Mouse (Mus musculus): ENCODE measurements around the gene Ahnak. TPM values are rescaled to one million over a fixed set of nuclear protein-coding genes. Genes with fewer than 3 reads are reported as not detected.
A peak's percentile ranks its signal among the peaks of the same experiment; 100 is the strongest.
"Not testable (repeated sequence)": the region's sequence is repeated elsewhere in the genome, so short reads cannot be mapped to it uniquely, and the experiment has no call there.

Ahnak gene
- polyA plus RNA-seq, 1 experiment = 177 TPM

DNA sequence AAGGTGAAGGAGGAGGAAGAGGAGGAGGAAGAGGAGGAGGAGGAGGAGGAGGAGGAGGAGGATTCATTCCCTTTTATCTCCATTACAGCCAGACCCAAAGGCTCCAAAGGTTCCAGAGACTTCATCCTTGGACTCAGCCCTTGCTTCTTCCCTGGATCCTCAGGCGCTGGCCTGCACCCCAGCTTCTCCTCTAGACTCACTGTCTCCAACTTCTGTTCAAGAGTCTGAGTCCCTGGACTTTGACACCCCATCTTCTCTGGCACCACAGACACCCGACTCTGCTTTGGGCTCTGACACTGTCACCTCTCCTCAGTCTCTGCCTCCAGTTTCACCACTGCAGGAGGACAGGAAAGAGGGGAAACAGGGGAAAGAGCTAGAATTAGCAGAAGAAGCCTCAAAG lies 26.8 kb upstream of the Ahnak start:
- no peaks in the 10 kb centered on the region for H3K4me1 ChIP-seq (ENCODE audit: control insufficient read depth, insufficient read depth, insufficient read length, low read length)
- no peak overlapping the region for H3K27ac ChIP-seq (replicated peaks; ENCODE audit: low read depth, low read length)
- no peak overlapping the region for H3K4me3 ChIP-seq (ENCODE audit: insufficient read depth, low read depth, low read length)

- Histone ChIP-seq H3K27ac (replicated peaks; ENCODE audit: low read depth, low read length) (no peak overlapping the region), H3K4me1 (ENCODE audit: control insufficient read depth, insufficient read depth, insufficient read length, low read length) (no peaks in the 10 kb centered on the region), H3K4me3 (ENCODE audit: insufficient read depth, low read depth, low read length) (no peak overlapping the region)
These were observed 24.0 kb upstream of the Ahnak start for GRCm38 (mm10) chr19:8965075-8965474.

GRCm38 (mm10) chr19:8965771-8966170 lies 23.3 kb upstream of the Ahnak start:
- Histone ChIP-seq H3K4me1 (ENCODE audit: control insufficient read depth, insufficient read depth, insufficient read length, low read length) (no peaks in the 10 kb centered on the region), H3K4me3 (ENCODE audit: insufficient read depth, low read depth, low read length) (peak overlapping the region; percentile 21; the same call in 1 of the 2 replicates), H3K27ac (replicated peaks; ENCODE audit: low read depth, low read length) (peak overlapping the region; percentile 31; the same call in 1 of the 2 replicates)

- Histone ChIP-seq H3K4me3 (ENCODE audit: insufficient read depth, low read depth, low read length) (peak overlapping the region; percentile 64), H3K27ac (replicated peaks; ENCODE audit: low read depth, low read length) (peak overlapping the region; percentile 91), H3K4me1 (ENCODE audit: control insufficient read depth, insufficient read depth, insufficient read length, low read length) (no peaks in the 10 kb centered on the region)
These were observed 22.9 kb upstream of the Ahnak start for GRCm38 (mm10) chr19:8966198-8966589.

DNA sequence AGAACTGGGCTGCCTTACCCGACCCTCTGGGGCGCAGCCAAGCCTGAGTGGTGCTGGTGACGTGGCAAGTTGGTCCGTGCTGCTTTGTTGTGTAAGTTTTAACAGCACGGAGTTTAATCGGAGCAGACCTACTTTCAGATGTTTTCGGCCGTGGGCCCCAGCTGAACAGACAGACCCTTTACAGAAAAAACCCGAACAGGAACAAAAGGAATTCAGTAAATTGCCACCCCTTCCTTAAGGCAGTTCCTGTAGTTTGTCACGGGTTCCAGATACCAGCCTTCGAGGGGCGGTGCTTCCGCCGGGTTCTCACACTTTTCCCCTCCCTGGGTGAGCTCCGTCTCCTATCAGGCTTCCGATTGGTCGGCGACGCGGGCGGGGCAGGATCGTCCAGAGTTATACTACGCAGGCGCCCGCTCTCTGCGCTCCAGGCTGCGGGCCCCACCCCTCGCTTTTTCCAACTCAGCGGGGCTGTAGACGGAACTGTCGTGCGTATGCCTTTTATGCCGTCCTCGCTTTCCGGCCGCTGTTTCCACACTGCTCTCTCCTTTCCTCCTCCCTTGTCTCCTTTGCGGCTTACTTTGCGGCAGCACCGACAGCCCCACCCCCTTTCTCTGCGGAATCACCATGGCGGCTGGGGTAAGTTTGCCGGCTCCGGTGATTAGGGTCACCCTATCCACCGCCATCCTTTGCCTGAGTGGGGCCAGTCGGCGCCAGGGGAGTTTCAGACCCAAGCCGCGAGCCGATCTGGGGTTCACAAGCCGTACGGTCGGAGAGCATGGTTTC lies 22.3 kb upstream of the Ahnak start, which contains the start of gene Eef1g:
Gene Eef1g, plus strand, starts transcription at position 452 of the 783 bp plus-strand sequence.
- peak within 1 kb of the TSS; percentile 91 for H3K27ac ChIP-seq (replicated peaks; ENCODE audit: low read depth, low read length)
- H3K4me3 ChIP-seq (ENCODE audit: insufficient read depth, low read depth, low read length) = peak within 1 kb of the TSS; percentile 66
- H3K4me1 ChIP-seq (ENCODE audit: control insufficient read depth, insufficient read depth, insufficient read length, low read length) = no peaks in the 10 kb centered on the region

DNA sequence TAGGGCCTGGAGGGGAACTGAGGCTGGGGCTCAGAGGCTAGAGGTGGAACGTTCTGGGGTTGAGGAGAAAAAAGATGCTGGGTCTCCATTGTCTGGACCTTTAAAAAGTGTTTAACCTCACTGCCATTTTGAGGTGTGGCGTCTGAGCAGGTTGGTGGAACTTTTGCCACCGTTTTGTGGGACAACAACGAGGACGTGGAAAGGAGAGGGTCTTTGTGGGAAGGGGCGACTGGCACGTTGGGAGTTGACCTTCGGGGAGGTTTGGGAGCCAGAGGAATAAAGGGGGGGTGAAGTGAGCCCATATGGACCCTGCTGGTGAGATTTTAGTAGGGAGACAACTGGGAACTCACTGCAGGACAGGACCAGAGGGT lies 21.7 kb upstream of the Ahnak start:
- Histone ChIP-seq H3K4me3 (ENCODE audit: insufficient read depth, low read depth, low read length) (peak overlapping the region; percentile 66), H3K27ac (replicated peaks; ENCODE audit: low read depth, low read length) (peak overlapping the region; percentile 36), H3K4me1 (ENCODE audit: control insufficient read depth, insufficient read depth, insufficient read length, low read length) (no peaks in the 10 kb centered on the region)

GRCm38 (mm10) chr19:8967893-8968292 lies 21.2 kb upstream of the Ahnak start:
- Histone ChIP-seq H3K27ac (replicated peaks; ENCODE audit: low read depth, low read length) (no peak overlapping the region), H3K4me1 (ENCODE audit: control insufficient read depth, insufficient read depth, insufficient read length, low read length) (no peaks in the 10 kb centered on the region), H3K4me3 (ENCODE audit: insufficient read depth, low read depth, low read length) (peak overlapping the region; percentile 66)

DNA sequence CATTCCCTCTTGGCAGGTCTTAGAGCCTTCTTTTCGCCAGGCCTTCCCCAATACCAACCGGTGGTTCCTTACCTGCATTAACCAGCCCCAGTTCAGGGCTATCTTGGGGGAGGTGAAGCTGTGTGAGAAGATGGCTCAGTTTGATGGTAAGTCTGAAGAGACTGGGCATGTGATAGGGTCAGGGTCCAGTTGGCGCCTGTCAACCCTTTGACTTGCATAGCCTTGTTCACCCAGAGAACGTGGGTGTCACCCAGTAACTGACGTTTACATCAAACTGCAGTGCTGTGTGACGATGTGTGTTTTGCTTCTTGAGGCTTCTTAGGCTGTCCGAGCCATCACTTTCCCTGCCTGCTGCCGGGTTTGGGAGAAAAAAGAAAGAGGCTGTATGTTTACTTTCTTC lies 16.6 kb upstream of the Ahnak start:
- not testable (repeated sequence) for H3K27ac ChIP-seq (replicated peaks; ENCODE audit: low read depth, low read length); H3K4me1 ChIP-seq (ENCODE audit: control insufficient read depth, insufficient read depth, insufficient read length, low read length); H3K4me3 ChIP-seq (ENCODE audit: insufficient read depth, low read depth, low read length)

GRCm38 (mm10) chr19:8974638-8975037 lies 14.4 kb upstream of the Ahnak start:
- no peaks in the 10 kb centered on the region for H3K4me1 ChIP-seq (ENCODE audit: control insufficient read depth, insufficient read depth, insufficient read length, low read length)
- no peak overlapping the region for H3K27ac ChIP-seq (replicated peaks; ENCODE audit: low read depth, low read length)
- H3K4me3 ChIP-seq (ENCODE audit: insufficient read depth, low read depth, low read length) = no peak overlapping the region

DNA sequence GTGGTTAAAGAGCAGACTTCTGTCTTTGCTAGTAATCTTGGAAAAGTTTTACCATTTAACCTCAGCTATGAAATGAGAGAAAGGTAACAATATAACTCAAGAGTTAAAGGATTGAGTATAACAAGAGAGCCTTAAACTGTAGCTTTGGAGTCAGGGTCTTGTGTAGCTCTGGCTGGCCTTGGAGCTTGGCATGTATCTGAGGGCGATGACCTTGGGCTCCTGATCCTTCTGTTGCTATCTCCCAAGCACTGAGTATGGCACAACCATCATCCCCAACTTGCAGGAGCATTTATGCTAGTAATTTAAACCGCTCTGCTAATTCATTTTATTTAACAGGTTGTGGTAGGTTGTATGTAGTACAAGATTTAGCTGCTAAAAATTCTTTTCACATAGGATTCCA lies 13.6 kb upstream of the Ahnak start:
- Histone ChIP-seq H3K27ac (replicated peaks; ENCODE audit: low read depth, low read length) (no peak overlapping the region), H3K4me3 (ENCODE audit: insufficient read depth, low read depth, low read length) (no peak overlapping the region), H3K4me1 (ENCODE audit: control insufficient read depth, insufficient read depth, insufficient read length, low read length) (no peaks in the 10 kb centered on the region)

DNA sequence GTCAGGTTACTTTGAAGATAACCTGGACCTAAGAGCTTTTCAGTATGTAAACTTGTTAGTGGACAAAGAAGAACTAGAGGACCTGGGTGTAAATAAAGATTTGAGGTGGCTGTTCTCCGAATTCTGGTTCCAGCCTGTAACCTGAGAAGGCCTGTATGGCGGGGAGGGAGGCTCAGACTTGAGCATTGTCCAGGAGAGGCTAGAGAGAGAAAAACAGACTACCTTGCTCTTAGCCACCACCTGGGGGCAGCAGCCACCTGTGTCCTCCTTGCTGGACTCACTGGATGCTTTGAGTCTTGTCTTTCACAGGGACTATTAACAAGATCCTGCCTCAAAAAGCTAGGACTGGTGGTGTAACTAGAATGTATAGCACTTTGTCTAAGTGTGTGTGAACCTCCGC lies 12.5 kb upstream of the Ahnak start:
- no peaks in the 10 kb centered on the region for H3K4me1 ChIP-seq (ENCODE audit: control insufficient read depth, insufficient read depth, insufficient read length, low read length)
- H3K27ac ChIP-seq (replicated peaks; ENCODE audit: low read depth, low read length) = no peak overlapping the region
- H3K4me3 ChIP-seq (ENCODE audit: insufficient read depth, low read depth, low read length) = no peak overlapping the region

- H3K27ac ChIP-seq (replicated peaks; ENCODE audit: low read depth, low read length) = peak overlapping the region; percentile 62
- peaks cover 16% of the 10 kb centered on the region for H3K4me1 ChIP-seq (ENCODE audit: control insufficient read depth, insufficient read depth, insufficient read length, low read length)
- H3K4me3 ChIP-seq (ENCODE audit: insufficient read depth, low read depth, low read length) = no peak overlapping the region
These were observed 8.3 kb upstream of the Ahnak start for GRCm38 (mm10) chr19:8980771-8981170.

GRCm38 (mm10) chr19:8981450-8982168 lies 7.5 kb upstream of the Ahnak start:
- Histone ChIP-seq H3K4me3 (ENCODE audit: insufficient read depth, low read depth, low read length) (no peak overlapping the region), H3K27ac (replicated peaks; ENCODE audit: low read depth, low read length) (no peak overlapping the region)

GRCm38 (mm10) chr19:8982303-8983149 lies 6.6 kb upstream of the Ahnak start:
- H3K27ac ChIP-seq (replicated peaks; ENCODE audit: low read depth, low read length) = peak overlapping the region; percentile 48

More at GRCm38 (mm10) chr19:8981450-8982168, 7.5 kb upstream of the Ahnak start:
- H3K4me1 ChIP-seq (ENCODE audit: control insufficient read depth, insufficient read depth, insufficient read length, low read length) = peaks cover 16% of the 10 kb centered on the region

DNA sequence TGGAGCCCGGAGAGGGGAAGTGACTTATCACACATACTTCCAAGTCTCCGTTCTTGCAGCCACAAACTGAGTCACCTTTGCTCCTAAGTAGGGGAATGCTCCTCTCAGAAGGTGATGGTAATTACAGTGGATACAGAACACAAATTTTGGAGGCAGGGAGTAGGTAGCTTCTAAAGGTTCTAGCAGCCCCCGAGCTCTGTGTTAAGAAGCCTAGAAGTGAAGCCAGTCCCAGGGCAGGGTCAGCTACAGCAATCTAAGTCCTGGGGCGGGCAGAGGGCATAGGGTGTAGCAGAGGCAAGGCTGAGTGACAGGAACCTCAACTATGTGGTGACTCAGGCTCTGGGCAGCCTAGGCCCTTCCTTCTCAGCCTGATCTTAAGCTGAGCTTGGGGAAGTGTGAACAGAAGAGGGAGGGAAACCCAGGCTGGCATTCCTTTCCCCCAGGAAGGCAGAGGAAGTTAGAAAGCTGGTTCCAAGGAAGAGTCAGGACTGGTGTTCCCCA lies 5.9 kb upstream of the Ahnak start:
- Histone ChIP-seq H3K4me3 (ENCODE audit: insufficient read depth, low read depth, low read length) (no peak overlapping the region), H3K4me1 (ENCODE audit: control insufficient read depth, insufficient read depth, insufficient read length, low read length) (peaks cover 19% of the 10 kb centered on the region), H3K27ac (replicated peaks; ENCODE audit: low read depth, low read length) (peak overlapping the region; percentile 48)

More at GRCm38 (mm10) chr19:8982303-8983149, 6.6 kb upstream of the Ahnak start:
- H3K4me3 ChIP-seq (ENCODE audit: insufficient read depth, low read depth, low read length) = no peak overlapping the region
- H3K4me1 ChIP-seq (ENCODE audit: control insufficient read depth, insufficient read depth, insufficient read length, low read length) = peaks cover 16% of the 10 kb centered on the region

All from brown adipose tissue, adult 24 weeks (tissue).